Mouse (Mus musculus): ENCODE measurements at regions not wholly inside any gene's neighbourhood (a gene's known extent, or its start where the extent isn't known, plus 50 kb on each side); places are given as distances from the start of the nearest gene placed in this dataset.

DNA sequence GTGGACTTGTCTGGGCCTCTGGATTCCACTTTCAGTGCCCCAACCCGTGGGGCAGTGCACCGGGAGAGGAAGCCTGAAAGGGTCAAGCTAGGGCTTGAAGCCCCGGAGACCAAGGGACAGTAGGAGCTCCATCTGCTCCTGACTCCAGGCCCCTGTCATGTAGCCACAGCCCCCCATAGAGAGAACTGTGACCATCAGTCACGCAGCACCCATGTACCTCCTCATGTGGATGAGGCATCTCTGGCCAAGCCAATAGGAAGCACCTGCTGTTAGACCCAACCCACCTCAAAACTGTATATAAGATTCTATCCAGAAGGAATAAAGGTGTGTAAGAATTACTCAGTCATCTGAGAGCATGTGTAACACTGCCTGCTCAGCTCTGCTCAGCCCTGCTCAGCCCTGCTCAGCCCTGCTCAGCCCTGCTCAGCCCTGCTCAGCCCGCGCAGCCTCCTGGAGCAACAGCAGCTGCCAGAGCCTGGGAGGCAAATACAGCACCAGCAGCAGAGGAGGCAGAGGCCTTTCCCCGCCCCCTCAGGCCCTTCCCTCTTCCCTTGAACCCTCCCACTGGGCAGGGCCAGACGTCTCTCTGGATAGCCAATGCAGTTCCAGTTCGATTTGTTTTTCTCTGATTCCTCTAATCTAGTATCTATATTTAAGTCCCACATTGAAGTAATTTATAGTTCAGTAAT lies 80.6 kb upstream of the Eepd1 start:
- H3K4me1 ChIP-seq (replicated peaks; ENCODE audit: insufficient read depth, low read length), result no peaks in the 10 kb centered on the region
- no peaks in the 10 kb centered on the region for H3K9me3 ChIP-seq (replicated peaks; ENCODE audit: low read length)
- no peak overlapping the region for H3K27ac ChIP-seq
- no peaks in the 10 kb centered on the region for H3K36me3 ChIP-seq (ENCODE audit: insufficient read depth, low read length)
- DNase-seq (ENCODE audit: low spot score), result peak; percentile 69
- ATAC-seq (replicated peaks; ENCODE audit: low FRiP score, low read depth), result peak; percentile 89
- WGBS, result 35% methylated on average over 9 of the region's 9 CpGs
- no peak for TF ChIP-seq CTCF (IDR thresholded peaks at IDR 0.05; ENCODE audit: low read depth)
- H3K4me2 ChIP-seq (ENCODE audit: low read length), result peak overlapping the region; percentile 37; the same call in 1 of the 2 replicates
- H3K27me3 ChIP-seq (ENCODE audit: insufficient read depth, low read length), result no peaks in the 10 kb centered on the region
- H3K9ac ChIP-seq (ENCODE audit: low read depth, low read length), result no peak overlapping the region
- no peak overlapping the region for H3K4me3 ChIP-seq (replicated peaks; ENCODE audit: low read depth, low read length)

GRCm38 (mm10) chr9:25405848-25406247 lies 75.5 kb upstream of the Eepd1 start:
- Histone ChIP-seq H3K27ac (no peak overlapping the region), H3K9ac (ENCODE audit: low read depth, low read length) (no peak overlapping the region), H3K4me1 (replicated peaks; ENCODE audit: insufficient read depth, low read length) (no peaks in the 10 kb centered on the region), H3K27me3 (ENCODE audit: insufficient read depth, low read length) (no peaks in the 10 kb centered on the region), H3K4me3 (replicated peaks; ENCODE audit: low read depth, low read length) (no peak overlapping the region), H3K4me2 (ENCODE audit: low read length) (no peak overlapping the region), H3K9me3 (replicated peaks; ENCODE audit: low read length) (no peaks in the 10 kb centered on the region), H3K36me3 (ENCODE audit: insufficient read depth, low read length) (no peaks in the 10 kb centered on the region)
- 50% methylated on average over 4 of the region's 4 CpGs for WGBS
- ATAC-seq (replicated peaks; ENCODE audit: low FRiP score, low read depth) (no peak), DNase-seq (ENCODE audit: low spot score) (peak; percentile 72)
- no peak for TF ChIP-seq CTCF (IDR thresholded peaks at IDR 0.05; ENCODE audit: low read depth)

GRCm38 (mm10) chr9:25408518-25408917 lies 72.8 kb upstream of the Eepd1 start:
- ATAC-seq (replicated peaks; ENCODE audit: low FRiP score, low read depth), result no peak

GRCm38 (mm10) chr9:25409729-25410128 lies 71.6 kb upstream of the Eepd1 start:
- Histone ChIP-seq H3K4me2 (ENCODE audit: low read length) (no peak overlapping the region), H3K27ac (no peak overlapping the region), H3K4me3 (replicated peaks; ENCODE audit: low read depth, low read length) (no peak overlapping the region), H3K27me3 (ENCODE audit: insufficient read depth, low read length) (no peaks in the 10 kb centered on the region), H3K9me3 (replicated peaks; ENCODE audit: low read length) (no peaks in the 10 kb centered on the region), H3K36me3 (ENCODE audit: insufficient read depth, low read length) (no peaks in the 10 kb centered on the region), H3K4me1 (replicated peaks; ENCODE audit: insufficient read depth, low read length) (no peaks in the 10 kb centered on the region), H3K9ac (ENCODE audit: low read depth, low read length) (no peak overlapping the region)
- no peak for DNase-seq (ENCODE audit: low spot score)
- no peak for ATAC-seq (replicated peaks; ENCODE audit: low FRiP score, low read depth)
- no peak for TF ChIP-seq CTCF (IDR thresholded peaks at IDR 0.05; ENCODE audit: low read depth)
- 51% methylated on average over 5 of the region's 5 CpGs for WGBS

More at GRCm38 (mm10) chr9:25408518-25408917, 72.8 kb upstream of the Eepd1 start:
- no peak overlapping the region for H3K4me2 ChIP-seq (ENCODE audit: low read length)
- H3K9ac ChIP-seq (ENCODE audit: low read depth, low read length), result no peak overlapping the region
- no peak for TF ChIP-seq CTCF (IDR thresholded peaks at IDR 0.05; ENCODE audit: low read depth)
- 87% methylated on average over 3 of the region's 3 CpGs for WGBS
- no peak overlapping the region for H3K27ac ChIP-seq
- H3K36me3 ChIP-seq (ENCODE audit: insufficient read depth, low read length), result no peaks in the 10 kb centered on the region
- H3K4me3 ChIP-seq (replicated peaks; ENCODE audit: low read depth, low read length), result no peak overlapping the region
- no peaks in the 10 kb centered on the region for H3K9me3 ChIP-seq (replicated peaks; ENCODE audit: low read length)
- H3K4me1 ChIP-seq (replicated peaks; ENCODE audit: insufficient read depth, low read length), result no peaks in the 10 kb centered on the region
- no peaks in the 10 kb centered on the region for H3K27me3 ChIP-seq (ENCODE audit: insufficient read depth, low read length)
- no peak for DNase-seq (ENCODE audit: low spot score)

- no peak for ATAC-seq (replicated peaks; ENCODE audit: low FRiP score, low read depth)
- Histone ChIP-seq H3K4me1 (replicated peaks; ENCODE audit: insufficient read depth, low read length) (no peaks in the 10 kb centered on the region), H3K4me3 (replicated peaks; ENCODE audit: low read depth, low read length) (no peak overlapping the region), H3K27me3 (ENCODE audit: insufficient read depth, low read length) (no peaks in the 10 kb centered on the region), H3K9me3 (replicated peaks; ENCODE audit: low read length) (no peaks in the 10 kb centered on the region), H3K4me2 (ENCODE audit: low read length) (no peak overlapping the region), H3K27ac (no peak overlapping the region), H3K9ac (ENCODE audit: low read depth, low read length) (no peak overlapping the region), H3K36me3 (ENCODE audit: insufficient read depth, low read length) (no peaks in the 10 kb centered on the region)
- DNase-seq (ENCODE audit: low spot score), result no peak
- WGBS, result 83% methylated on average over 3 of the region's 3 CpGs
- no peak for TF ChIP-seq CTCF (IDR thresholded peaks at IDR 0.05; ENCODE audit: low read depth)
Measured at GRCm38 (mm10) chr9:25413873-25414272, 67.5 kb upstream of the Eepd1 start.

GRCm38 (mm10) chr9:25414315-25414714 lies 67.0 kb upstream of the Eepd1 start:
- 44% methylated on average over 2 of the region's 2 CpGs for WGBS

GRCm38 (mm10) chr9:25426941-25427340 lies 54.4 kb upstream of the Eepd1 start:
- Histone ChIP-seq H3K36me3 (ENCODE audit: insufficient read depth, low read length) (no peaks in the 10 kb centered on the region), H3K9me3 (replicated peaks; ENCODE audit: low read length) (no peaks in the 10 kb centered on the region), H3K27me3 (ENCODE audit: insufficient read depth, low read length) (no peaks in the 10 kb centered on the region), H3K27ac (no peak overlapping the region), H3K9ac (ENCODE audit: low read depth, low read length) (no peak overlapping the region), H3K4me2 (ENCODE audit: low read length) (no peak overlapping the region), H3K4me3 (replicated peaks; ENCODE audit: low read depth, low read length) (no peak overlapping the region), H3K4me1 (replicated peaks; ENCODE audit: insufficient read depth, low read length) (no peaks in the 10 kb centered on the region)
- DNase-seq (ENCODE audit: low spot score) (no peak), ATAC-seq (replicated peaks; ENCODE audit: low FRiP score, low read depth) (no peak)
- TF ChIP-seq CTCF (IDR thresholded peaks at IDR 0.05; ENCODE audit: low read depth), result no peak
- WGBS, result 88% methylated on average over 1 of the region's 1 CpGs

More at GRCm38 (mm10) chr9:25414315-25414714, 67.0 kb upstream of the Eepd1 start:
- Histone ChIP-seq H3K27me3 (ENCODE audit: insufficient read depth, low read length) (no peaks in the 10 kb centered on the region), H3K4me2 (ENCODE audit: low read length) (no peak overlapping the region), H3K36me3 (ENCODE audit: insufficient read depth, low read length) (no peaks in the 10 kb centered on the region), H3K27ac (no peak overlapping the region), H3K4me3 (replicated peaks; ENCODE audit: low read depth, low read length) (no peak overlapping the region), H3K4me1 (replicated peaks; ENCODE audit: insufficient read depth, low read length) (no peaks in the 10 kb centered on the region), H3K9ac (ENCODE audit: low read depth, low read length) (no peak overlapping the region), H3K9me3 (replicated peaks; ENCODE audit: low read length) (no peaks in the 10 kb centered on the region)
- DNase-seq (ENCODE audit: low spot score) (no peak), ATAC-seq (replicated peaks; ENCODE audit: low FRiP score, low read depth) (no peak)
- no peak for TF ChIP-seq CTCF (IDR thresholded peaks at IDR 0.05; ENCODE audit: low read depth)
